Mouse (Mus musculus) CH12.LX (cell line): Measurements from ENCODE around the gene Midn. TPM values are rescaled to one million over a fixed set of nuclear protein-coding genes. Genes with fewer than 3 reads are reported as not detected.

Experiments used
- DNase-seq: peaks from one replicate; pipeline ENCODE4 v3.0.0-alpha.2; 2013; ENCODE audit errors: extremely low read depth
- H3K27ac ChIP-seq: 2 replicates; pipeline ENCODE4 v1.5.1; 2012; ENCODE audit warnings: low read depth, mild to moderate bottlenecking, control low read depth, moderate library complexity; ENCODE audit not compliant: insufficient read depth
- H3K27me3 ChIP-seq: replicated peaks from 2 replicates; pipeline ENCODE3; 2012; ENCODE audit warnings: inconsistent platforms
- H3K36me3 ChIP-seq, 2 experiments: replicated peaks in 1 of 2; 2 replicates each; pipeline versions ENCODE3 to v1.6.1; 2012; ENCODE audit warnings: inconsistent platforms in 1 of 2, low read length in 1 of 2, mild to moderate bottlenecking in 1 of 2, mixed read lengths in 1 of 2, moderate library complexity in 1 of 2; ENCODE audit not compliant: control insufficient read depth in 1 of 2, insufficient read depth in 1 of 2
- H3K4me1 ChIP-seq, 2 experiments: 2 replicates each; pipeline ENCODE4 v1.6.1; 2012; ENCODE audit warnings: inconsistent platforms in 1 of 2, moderate library complexity in 1 of 2; ENCODE audit not compliant: insufficient read depth in 2 of 2, control insufficient read depth in 1 of 2
- H3K4me2 ChIP-seq: 2 replicates; pipeline ENCODE4 v1.6.1; 2012; ENCODE audit warnings: low read depth, mild to moderate bottlenecking, control low read depth; ENCODE audit not compliant: poor library complexity, insufficient read depth, severe bottlenecking
- H3K4me3 ChIP-seq, 3 experiments: fragments of 150-350 bp in 1 of 3; sonication (generic) in 1 of 3; replicated peaks in 1 of 3; 2 replicates each; pipeline versions ENCODE3 to v1.5.1; 2011 to 2012; ENCODE audit warnings: low read depth in 2 of 3, low read length in 2 of 3, mild to moderate bottlenecking in 2 of 3, moderate library complexity in 2 of 3, control low read depth in 1 of 3, improper control_type of control experiment in 1 of 3, inconsistent platforms in 1 of 3, mixed read lengths in 1 of 3; ENCODE audit not compliant: poor library complexity in 1 of 3
- H3K79me2 ChIP-seq: replicated peaks from 2 replicates; pipeline ENCODE4 v1.6.1; 2012; ENCODE audit warnings: mild to moderate bottlenecking, moderate library complexity; ENCODE audit not compliant: control insufficient read depth, poor library complexity, insufficient read depth, severe bottlenecking; ENCODE audit errors: extremely low read depth
- H3K9ac ChIP-seq: 2 replicates; pipeline ENCODE4 v1.6.1; 2012; ENCODE audit warnings: low read depth, mild to moderate bottlenecking, control low read depth, moderate library complexity; ENCODE audit not compliant: insufficient read depth
- H3K9me3 ChIP-seq: replicated peaks from 2 replicates; pipeline ENCODE3; 2012; ENCODE audit warnings: low read length, inconsistent platforms, mixed read lengths
- CHD1 ChIP-seq: IDR thresholded peaks from 2 replicates; pipeline ENCODE4 v1.6.1; 2012; ENCODE audit warnings: low read depth, low read length, improper control_type of control experiment, inconsistent platforms
- CTCF ChIP-seq, 2 experiments: IDR thresholded peaks in 1 of 2; conservative IDR thresholded peaks in 1 of 2; 2 replicates each; pipeline ENCODE4 v1.5.1; 2011 to 2012; ENCODE audit warnings: low read depth in 2 of 2, low read length in 2 of 2, improper control_type of control experiment in 1 of 2, inconsistent platforms in 1 of 2, mild to moderate bottlenecking in 1 of 2, moderate library complexity in 1 of 2
- ETS1 ChIP-seq: conservative IDR thresholded peaks from 2 replicates; pipeline ENCODE4 v1.6.1; 2012; ENCODE audit warnings: low read depth, mild to moderate bottlenecking, inconsistent platforms, low read length, improper control_type of control experiment, moderate library complexity
- HCFC1 ChIP-seq: IDR thresholded peaks from 2 replicates; pipeline ENCODE4 v1.6.1; 2012; ENCODE audit warnings: low read depth, mild to moderate bottlenecking, inconsistent platforms, low read length, improper control_type of control experiment
- JUN ChIP-seq: IDR thresholded peaks from 2 replicates; pipeline ENCODE4 v1.6.1; 2011; ENCODE audit warnings: low read depth, mild to moderate bottlenecking, low read length, improper control_type of control experiment, moderate library complexity; ENCODE audit not compliant: insufficient read depth
- KAT2A ChIP-seq: IDR thresholded peaks from 2 replicates; pipeline ENCODE4 v1.6.1; 2012; ENCODE audit warnings: low read length, improper control_type of control experiment, inconsistent platforms; ENCODE audit not compliant: insufficient replicate concordance
- MAFK ChIP-seq: IDR thresholded peaks from 2 replicates; pipeline ENCODE4 v1.6.1; 2011; ENCODE audit warnings: low read length, improper control_type of control experiment; ENCODE audit not compliant: insufficient replicate concordance
- MAZ ChIP-seq: IDR thresholded peaks from 2 replicates; pipeline ENCODE4 v1.6.1; 2012; ENCODE audit warnings: low read depth, mild to moderate bottlenecking, inconsistent platforms, low read length, improper control_type of control experiment, moderate library complexity
- MEF2A ChIP-seq: IDR thresholded peaks from 2 replicates; pipeline ENCODE4 v1.6.1; 2014; ENCODE audit warnings: low read depth, mild to moderate bottlenecking, inconsistent platforms, low read length, improper control_type of control experiment, borderline replicate concordance
- NRF1 ChIP-seq: IDR thresholded peaks from 2 replicates; pipeline ENCODE4 v1.6.1; 2014; ENCODE audit warnings: low read depth, mild to moderate bottlenecking, inconsistent platforms, low read length, improper control_type of control experiment, moderate library complexity
- PAX5 ChIP-seq: IDR thresholded peaks from 2 replicates; pipeline ENCODE4 v1.6.1; 2012; ENCODE audit warnings: low read length, inconsistent platforms, mixed read lengths
- POLR2A ChIP-seq: IDR thresholded peaks from 2 replicates; pipeline ENCODE4 v1.6.1; 2011; ENCODE audit warnings: low read depth, mild to moderate bottlenecking, improper control_type of control experiment, low read length
- SMC3 ChIP-seq: IDR thresholded peaks from 2 replicates; pipeline ENCODE4 v1.6.1; 2011; ENCODE audit warnings: low read depth, low read length, improper control_type of control experiment
- TBP ChIP-seq: conservative IDR thresholded peaks from 2 replicates; pipeline ENCODE4 v1.6.1; 2011; ENCODE audit warnings: low read depth, low read length, improper control_type of control experiment
- USF1 ChIP-seq: IDR thresholded peaks from 2 replicates; pipeline ENCODE4 v1.6.1; 2014; ENCODE audit warnings: low read depth, mild to moderate bottlenecking, inconsistent platforms, low read length, improper control_type of control experiment
- ZC3H11A ChIP-seq: IDR thresholded peaks from 2 replicates; pipeline ENCODE4 v1.6.1; 2012; ENCODE audit warnings: low read depth, mild to moderate bottlenecking, inconsistent platforms, low read length, improper control_type of control experiment
- ZNF384 ChIP-seq: IDR thresholded peaks from 2 replicates; pipeline ENCODE4 v1.6.1; 2012; ENCODE audit warnings: low read depth, low read length, improper control_type of control experiment, inconsistent platforms
- dilution Hi-C: fragments of 300-500 bp; cut with MboI; formaldehyde crosslinking; loops from 2 replicates; pipeline ENCODE4 v1.14.3; 2020; ENCODE audit warnings: low sequenced_read_pairs; ENCODE audit not compliant: extremely low pct_unique_long_range_greater_than_20kb, extremely low pct_ligation_motif_present
- in situ Hi-C: fragments of 300-500 bp; cut with MboI; formaldehyde crosslinking; loops from 3 replicates; pipeline ENCODE4 v1.14.3; 2019; ENCODE audit warnings: low sequenced_read_pairs, low pct_ligation_motif_present, low pct_unique_long_range_greater_than_20kb, mixed read lengths
- polyA plus RNA-seq: library from polyadenylated mRNA; unstranded; fragments of >175 nt; gene quantifications from 2 replicates; pipeline ENCODE4 v1.2.1, GENCODE M21; 2012; ENCODE audit warnings: low read depth; ENCODE audit not compliant: insufficient read length
- total RNA-seq, 2 experiments: library from RNA; depleted of rRNA; stranded (reverse); fragments of 300-350 nt in 1 of 2; fragments of >200 nt in 1 of 2; gene quantifications; 2 replicates each; pipeline ENCODE4 v1.2.3; 2012 to 2014

Midn gene
- total and polyA plus RNA-seq, 3 experiments, result 4.7 to 33.2 (median 16.2) TPM

- H3K27ac ChIP-seq, result no peak overlapping the region
- no peak overlapping the region for H3K4me2 ChIP-seq
- H3K27me3 ChIP-seq, result no peaks in the 10 kb centered on the region
- no peak overlapping the region for H3K9ac ChIP-seq
- peaks cover 0 to under 1% of the 10 kb centered on the region in 2 experiments for H3K36me3 ChIP-seq
- no peak for DNase-seq
- H3K4me1 ChIP-seq, result peaks cover 12 to 49% of the 10 kb centered on the region in 2 experiments
- H3K79me2 ChIP-seq, result peaks cover 13% of the 10 kb centered on the region
- TF ChIP-seq HCFC1, result no peak
- TF ChIP-seq ZNF384, result no peak
- no peak for TF ChIP-seq CHD1
- no peak for TF ChIP-seq PAX5
- no peak for TF ChIP-seq ETS1
- no peak for TF ChIP-seq KAT2A
- TF ChIP-seq CTCF (conservative IDR thresholded peaks at IDR 0.05 in 1 of 2, IDR thresholded peaks at IDR 0.05 in 1 of 2; ENCODE audit: low read depth in 2 of 2, low read length in 2 of 2), result no peak
- no peak for TF ChIP-seq TBP
- TF ChIP-seq USF1, result no peak
- TF ChIP-seq POLR2A, result no peak
- TF ChIP-seq MAFK, result no peak
- TF ChIP-seq SMC3, result no peak
- no peak overlapping the region for H3K4me3 ChIP-seq
- no peaks in the 10 kb centered on the region for H3K9me3 ChIP-seq
- dilution Hi-C loops, result no loop called here
- in situ Hi-C loops, result no loop called here
These were observed 42.1 kb upstream of the Midn start for GRCm38 (mm10) chr10:80105926-80106325.

- Histone ChIP-seq H3K27me3 (no peaks in the 10 kb centered on the region), H3K9me3 (no peaks in the 10 kb centered on the region), H3K9ac (no peak overlapping the region), H3K4me3 (no peak overlapping the region), H3K36me3 (no peaks in the 10 kb centered on the region), H3K4me2 (no peak overlapping the region), H3K4me1 (peaks cover 11 to 39% of the 10 kb centered on the region in 2 experiments), H3K27ac (no peak overlapping the region), H3K79me2 (no peaks in the 10 kb centered on the region)
- in situ Hi-C loops (no loop called here), dilution Hi-C loops (no loop called here)
- no peak for DNase-seq
- TF ChIP-seq USF1, result no peak
- no peak for TF ChIP-seq MEF2A
- TF ChIP-seq ZC3H11A, result no peak
- TF ChIP-seq MAZ, result no peak
- TF ChIP-seq PAX5, result no peak
- no peak for TF ChIP-seq JUN
- no peak for TF ChIP-seq NRF1
These were observed 40.4 kb upstream of the Midn start for GRCm38 (mm10) chr10:80107678-80108077.
